Mouse (Mus musculus) heart, postnatal 0 days (tissue): ENCODE results near the gene Psenen. TPM values are rescaled to one million over a fixed set of nuclear protein-coding genes. Genes with fewer than 3 reads are reported as not detected.

ENCODE experiments used
- ATAC-seq: fragments of 200-750 bp; cut with Nextera tagmentation; 2 replicates; pipeline ENCODE4 v1.8.0; 2017; ENCODE audit warnings: low read depth, moderate number of reproducible peaks, moderate library complexity; ENCODE audit not compliant: insufficient read depth
- DNase-seq: peaks from one replicate; pipeline ENCODE4 v3.0.0-alpha.2; 2016; ENCODE audit warnings: low spot score
- H3K27ac ChIP-seq: fragments of 300-500 bp; sonication (generic); 2 replicates; pipeline ENCODE4 v1.5.1; 2014; ENCODE audit warnings: low read depth, mild to moderate bottlenecking
- H3K27me3 ChIP-seq: fragments of 300-500 bp; sonication (generic); 2 replicates; pipeline ENCODE4 v1.6.1; 2014; ENCODE audit warnings: low read length, mixed read lengths; ENCODE audit not compliant: control insufficient read depth, insufficient read depth
- H3K36me3 ChIP-seq: fragments of 300-500 bp; sonication (generic); replicated peaks from 2 replicates; pipeline ENCODE4 v1.6.1; 2014; ENCODE audit warnings: low read length, mixed read lengths; ENCODE audit not compliant: control insufficient read depth, insufficient read depth
- H3K4me1 ChIP-seq: fragments of 300-500 bp; sonication (generic); 2 replicates; pipeline ENCODE4 v1.6.1; 2014; ENCODE audit warnings: antibody characterized with exemption; ENCODE audit not compliant: control insufficient read depth, insufficient read depth
- H3K4me2 ChIP-seq: fragments of 300-500 bp; sonication (generic); 2 replicates; pipeline ENCODE4 v1.6.1; 2014; ENCODE audit warnings: low read depth, mild to moderate bottlenecking, low read length, moderate library complexity
- H3K4me3 ChIP-seq: fragments of 300-500 bp; sonication (generic); 2 replicates; pipeline ENCODE4 v1.5.1; 2014; ENCODE audit warnings: low read depth, low read length
- H3K9ac ChIP-seq: fragments of 300-500 bp; sonication (generic); replicated peaks from 2 replicates; pipeline ENCODE4 v1.6.1; 2014; ENCODE audit warnings: low read depth, low read length, mixed read lengths
- H3K9me3 ChIP-seq: fragments of 300-500 bp; sonication (generic); replicated peaks from 2 replicates; pipeline ENCODE4 v1.6.1; 2016; ENCODE audit warnings: low read length; ENCODE audit not compliant: control insufficient read depth
- CTCF ChIP-seq: IDR thresholded peaks from 2 replicates; pipeline ENCODE4 v1.5.1; 2016; ENCODE audit warnings: antibody characterized with exemption, control low read depth, low read depth
- EP300 ChIP-seq: IDR thresholded peaks from 2 replicates; pipeline ENCODE4 v1.6.1; 2016; ENCODE audit warnings: antibody characterized with exemption, low read depth
- WGBS: fragments of 180-500 bp; shearing (Covaris S2); extraction: QIAGEN DNeasy Blood & Tissue Kit; methylation state at CpG from one replicate; pipeline ENCODE4 v1.1.7; 2014; 5-methylcytosine and 5-hydroxymethylcytosine counted together
- polyA plus RNA-seq: library from polyadenylated mRNA; unstranded; fragments of >200 nt; fragmentation: Nextera tagmentation; extraction: Ambion mirVana; gene quantifications from 2 replicates; pipeline ENCODE4 v1.2.1, GENCODE M21; 2015
- total RNA-seq: library from RNA; depleted of rRNA; stranded (reverse); fragments of >200 nt; gene quantifications from 2 replicates; pipeline ENCODE4 v1.2.3, GENCODE M21; 2014; ENCODE audit warnings: low replicate concordance

Psenen gene
- total and polyA plus RNA-seq, 2 experiments from 2014 or later = 130 TPM

GRCm38 (mm10) chr7:30563906-30564280 lies 466 bp upstream of the Psenen start:
- TF ChIP-seq EP300 (no peak), CTCF (no peak)
- DNase-seq (no peak), ATAC-seq (no peak)
- Histone ChIP-seq H3K27me3 (no peaks in the 10 kb centered on the region), H3K9me3 (no peaks in the 10 kb centered on the region), H3K36me3 (peaks cover 48% of the 10 kb centered on the region), H3K27ac (peak overlapping the region; percentile 94), H3K9ac (peak overlapping the region; percentile 79; the same call in 1 of the 2 replicates), H3K4me2 (peak overlapping the region; percentile 75), H3K4me3 (peak overlapping the region; percentile 78), H3K4me1 (peaks cover 8% of the 10 kb centered on the region; the same call in 1 of the 2 replicates)
- WGBS = 29% methylated on average over 6 of the region's 6 CpGs

GRCm38 (mm10) chr7:30562526-30563116 lies 806 bp downstream of the Psenen start:
- TF ChIP-seq CTCF = no peak
- no peak for TF ChIP-seq EP300

GRCm38 (mm10) chr7:30560296-30560695 lies 3.1 kb downstream of the Psenen start:
- Histone ChIP-seq H3K9me3 (no peaks in the 10 kb centered on the region), H3K9ac (no peak overlapping the region), H3K27ac (no peak overlapping the region), H3K4me2 (peak overlapping the region; percentile 38; the same call in 1 of the 2 replicates), H3K4me1 (peaks cover 18% of the 10 kb centered on the region), H3K4me3 (no peak overlapping the region), H3K27me3 (no peaks in the 10 kb centered on the region), H3K36me3 (peaks cover 38% of the 10 kb centered on the region)
- no peak for ATAC-seq
- WGBS = 61% methylated on average over 2 of the region's 2 CpGs
- no peak for DNase-seq
- TF ChIP-seq CTCF (no peak), EP300 (no peak)

More at GRCm38 (mm10) chr7:30562526-30563116, 806 bp downstream of the Psenen start:
- peak overlapping the region; percentile 78 for H3K4me3 ChIP-seq
- ATAC-seq (no peak), DNase-seq (no peak)
- peaks cover 39% of the 10 kb centered on the region for H3K36me3 ChIP-seq
- under 1% methylated on average over 27 of the region's 27 CpGs for WGBS
- H3K4me2 ChIP-seq = peak overlapping the region; percentile 75
- H3K9me3 ChIP-seq = no peaks in the 10 kb centered on the region
- H3K27me3 ChIP-seq = no peaks in the 10 kb centered on the region
- H3K4me1 ChIP-seq = peaks cover 18% of the 10 kb centered on the region
- peak overlapping the region; percentile 79 for H3K9ac ChIP-seq
- peak overlapping the region; percentile 65 for H3K27ac ChIP-seq

GRCm38 (mm10) chr7:30559443-30559954 lies 3.9 kb downstream of the Psenen start, which contains the start of gene Lin37:
Lin37 (minus strand) TSS chr7:30559838.
- peak within 1 kb of the TSS; percentile 72 for H3K9ac ChIP-seq
- ATAC-seq (peak; percentile 87), DNase-seq (peak; percentile 98)
- peak within 1 kb of the TSS; percentile 44 for H3K27ac ChIP-seq
- H3K4me3 ChIP-seq = peak within 1 kb of the TSS; percentile 66
- peaks cover 37% of the 10 kb centered on the region for H3K36me3 ChIP-seq
- peaks cover 18% of the 10 kb centered on the region for H3K4me1 ChIP-seq
- H3K27me3 ChIP-seq = no peaks in the 10 kb centered on the region
- under 1% methylated on average over 20 of the region's 20 CpGs for WGBS
- peak within 1 kb of the TSS; percentile 89 for H3K4me2 ChIP-seq
- no peaks in the 10 kb centered on the region for H3K9me3 ChIP-seq
- no peak for TF ChIP-seq CTCF
- no peak for TF ChIP-seq EP300

GRCm38 (mm10) chr7:30558656-30559442 lies 4.6 kb downstream of the Psenen start:
- peaks cover 17% of the 10 kb centered on the region for H3K4me1 ChIP-seq
- ATAC-seq = no peak
- H3K9ac ChIP-seq = peak overlapping the region; percentile 72
- peak overlapping the region; percentile 89 for H3K4me2 ChIP-seq
- no peak for DNase-seq
- peaks cover 33% of the 10 kb centered on the region for H3K36me3 ChIP-seq
- H3K9me3 ChIP-seq = no peaks in the 10 kb centered on the region
- H3K27me3 ChIP-seq = no peaks in the 10 kb centered on the region
- 13% methylated on average over 12 of the region's 12 CpGs for WGBS
- no peak for TF ChIP-seq EP300
- H3K4me3 ChIP-seq = peak overlapping the region; percentile 66
- H3K27ac ChIP-seq = peak overlapping the region; percentile 44
